Mouse (Mus musculus) cortical plate, adult 2 months (tissue): ENCODE measurements around the gene Mapk6.

Experiments used
- CTCF ChIP-seq: fragments of 200-500 bp; IDR thresholded peaks from 2 replicates; pipeline ENCODE4 v1.5.1; 2011; ENCODE audit warnings: mild to moderate bottlenecking, control low read depth, low read length; ENCODE audit not compliant: insufficient read depth; ENCODE audit errors: extremely low read depth
- POLR2A ChIP-seq: fragments of 200-500 bp; IDR thresholded peaks from 2 replicates; pipeline ENCODE4 v1.6.1; 2011; ENCODE audit warnings: mild to moderate bottlenecking, low read length, control low read depth; ENCODE audit not compliant: insufficient read depth; ENCODE audit errors: extremely low read depth

DNA sequence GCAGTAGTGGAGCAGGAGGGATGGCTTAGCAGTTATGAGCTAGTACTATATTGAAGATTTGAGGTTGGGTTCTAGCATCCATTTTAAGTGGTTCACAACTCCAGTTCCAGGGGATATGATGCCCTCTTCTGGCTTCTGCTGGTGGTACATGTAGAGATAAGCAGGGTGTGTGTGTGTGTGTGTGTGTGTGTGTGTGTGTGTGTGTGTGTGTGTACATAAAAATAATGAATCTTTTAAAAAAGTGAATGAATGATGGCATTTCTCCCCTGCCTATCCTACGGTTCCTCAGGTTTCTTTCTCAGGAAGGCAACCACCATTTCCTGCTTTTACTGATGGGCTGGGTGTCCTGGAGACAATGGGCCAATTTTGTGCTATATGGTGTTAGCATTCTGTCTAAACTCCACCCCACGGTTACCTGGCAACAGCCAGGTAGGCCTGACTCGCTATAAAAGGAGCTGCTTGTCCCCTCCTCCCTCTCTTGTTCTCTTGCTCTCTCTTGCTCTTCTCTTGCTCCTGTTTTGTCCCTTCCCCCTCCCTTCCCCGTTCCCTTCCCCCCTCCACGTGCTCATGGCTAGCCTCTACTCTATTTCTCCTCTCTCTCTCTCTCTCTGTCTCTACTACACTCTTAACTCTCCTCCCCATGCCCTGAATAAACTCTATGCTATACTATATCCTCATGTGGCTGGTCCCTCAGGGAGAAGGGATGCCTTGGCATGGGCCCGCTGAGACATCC lies 28.0 kb upstream of the Mapk6 start:
- TF ChIP-seq POLR2A (no peak), CTCF (peak; percentile 32; the same call in 1 of the 2 replicates)
